Mouse (Mus musculus) C2C12 (cell line): ENCODE results near the gene Nanp. TPM values are rescaled to one million over a fixed set of nuclear protein-coding genes. Genes with fewer than 3 reads are reported as not detected.
A peak's percentile ranks its signal among the peaks of the same experiment; 100 is the strongest.

Experiments used
- H3K27me3 ChIP-seq: one replicate; pipeline ENCODE4 v1.6.1; 2011; ENCODE audit not compliant: control insufficient read depth, insufficient read depth, insufficient read length
- H3K36me3 ChIP-seq: one replicate; pipeline ENCODE4 v1.6.1; 2011; ENCODE audit not compliant: control insufficient read depth, insufficient read depth
- H3K4me3 ChIP-seq: one replicate; pipeline ENCODE4 v1.5.1; 2011; ENCODE audit warnings: mild to moderate bottlenecking, control low read depth; ENCODE audit not compliant: poor library complexity, insufficient read depth, severe bottlenecking
- H3K79me2 ChIP-seq: one replicate; pipeline ENCODE4 v1.6.1; 2011; ENCODE audit not compliant: control insufficient read depth, insufficient read depth
- H3K79me3 ChIP-seq: one replicate; pipeline ENCODE4 v1.6.1; 2011; ENCODE audit warnings: low read depth, control low read depth
- H3ac ChIP-seq: one replicate; pipeline ENCODE3; 2011; ENCODE audit warnings: low read depth; ENCODE audit not compliant: control insufficient read depth, insufficient read length
- CEBPB ChIP-seq: IDR thresholded peaks from one replicate; pipeline ENCODE4 v1.6.1; 2011; ENCODE audit warnings: low read depth, mild to moderate bottlenecking, control low read depth, moderate library complexity
- CTCF ChIP-seq: IDR thresholded peaks from one replicate; pipeline ENCODE4 v1.5.1; 2011; ENCODE audit not compliant: control insufficient read depth, insufficient read depth, insufficient read length
- FOSL1 ChIP-seq: IDR thresholded peaks from one replicate; pipeline ENCODE4 v1.8.0; 2011; ENCODE audit warnings: mild to moderate bottlenecking, low read length; ENCODE audit not compliant: poor library complexity, insufficient read depth, severe bottlenecking
- MAX ChIP-seq: IDR thresholded peaks from one replicate; pipeline ENCODE4 v1.6.1; 2011; ENCODE audit warnings: mild to moderate bottlenecking, control low read depth
- MYOD1 ChIP-seq: IDR thresholded peaks from one replicate; pipeline ENCODE4 v1.6.1; 2011; ENCODE audit warnings: low read depth; ENCODE audit not compliant: control insufficient read depth, insufficient read length
- MYOG ChIP-seq: IDR thresholded peaks from one replicate; pipeline ENCODE4 v1.6.1; 2011; ENCODE audit not compliant: control insufficient read depth, insufficient read length; ENCODE audit errors: extremely low read depth
- USF1 ChIP-seq: IDR thresholded peaks from one replicate; pipeline ENCODE4 v1.6.1; 2011; ENCODE audit warnings: low read depth, mild to moderate bottlenecking, control low read depth, moderate library complexity
- polyA plus RNA-seq: library from polyadenylated mRNA; unstranded; fragments of >200 nt; fragmentation: generic; extraction: Trizol; gene quantifications from one replicate; pipeline ENCODE4 v1.2.1, GENCODE M21; 2012; ENCODE audit warnings: missing spikeins

Nanp gene
- polyA plus RNA-seq, 1 experiment = 7.2 TPM

DNA sequence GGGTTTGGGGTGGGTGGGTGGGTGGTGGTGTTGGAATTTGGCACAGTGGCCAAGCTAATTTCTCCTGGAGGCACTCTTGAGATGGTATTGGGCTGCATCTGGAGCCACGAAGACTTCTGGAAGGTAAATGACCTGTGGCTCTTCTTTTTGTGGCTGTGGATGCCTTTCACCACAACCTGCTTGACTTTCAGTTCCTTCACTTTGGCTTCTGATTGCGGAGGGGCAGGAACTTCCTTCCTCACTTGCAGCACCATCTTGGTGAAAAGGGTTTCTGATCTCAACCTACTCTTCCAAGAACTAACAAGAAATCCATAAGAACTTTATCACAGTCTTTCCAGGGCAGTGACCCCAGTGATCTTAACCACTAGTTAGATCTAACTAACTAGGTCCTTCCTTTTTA lies 23.9 kb downstream of the Nanp start:
- H3ac ChIP-seq = no peak overlapping the region
- H3K79me2 ChIP-seq = no peaks in the 10 kb centered on the region
- H3K4me3 ChIP-seq = no peak overlapping the region
- TF ChIP-seq MYOD1 (no peak), CEBPB (no peak), FOSL1 (no peak), USF1 (no peak), CTCF (no peak), MAX (no peak), MYOG (no peak)
- no peaks in the 10 kb centered on the region for H3K36me3 ChIP-seq
- no peaks in the 10 kb centered on the region for H3K27me3 ChIP-seq
- H3K79me3 ChIP-seq = no peaks in the 10 kb centered on the region

DNA sequence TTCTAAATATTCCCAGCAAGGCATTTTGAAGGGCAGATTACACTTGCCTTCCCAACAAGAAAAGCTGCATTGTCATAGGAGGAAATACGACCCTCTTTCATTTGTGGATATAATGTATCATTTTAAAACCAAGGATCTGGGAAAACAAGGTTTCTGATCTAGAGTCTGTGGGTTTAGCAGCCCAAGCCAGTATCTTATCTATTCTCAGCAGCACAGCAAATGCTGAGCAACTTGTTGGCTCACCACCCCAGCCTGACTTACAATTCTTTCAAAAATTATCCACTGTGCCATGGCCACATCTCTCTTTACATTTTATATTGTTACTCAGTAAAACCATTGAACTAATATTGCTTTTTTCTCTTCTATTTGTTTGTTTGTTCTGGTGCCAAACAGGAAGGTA lies 27.9 kb downstream of the Nanp start:
- Histone ChIP-seq H3K79me3 (peaks cover 9% of the 10 kb centered on the region), H3K4me3 (no peak overlapping the region), H3ac (no peak overlapping the region), H3K79me2 (peaks cover 27% of the 10 kb centered on the region), H3K27me3 (no peaks in the 10 kb centered on the region), H3K36me3 (no peaks in the 10 kb centered on the region)
- TF ChIP-seq USF1 = no peak
- TF ChIP-seq MYOD1 = no peak
- TF ChIP-seq CTCF = no peak
- no peak for TF ChIP-seq MAX
- TF ChIP-seq FOSL1 = no peak
- TF ChIP-seq CEBPB = no peak
- TF ChIP-seq MYOG = no peak

DNA sequence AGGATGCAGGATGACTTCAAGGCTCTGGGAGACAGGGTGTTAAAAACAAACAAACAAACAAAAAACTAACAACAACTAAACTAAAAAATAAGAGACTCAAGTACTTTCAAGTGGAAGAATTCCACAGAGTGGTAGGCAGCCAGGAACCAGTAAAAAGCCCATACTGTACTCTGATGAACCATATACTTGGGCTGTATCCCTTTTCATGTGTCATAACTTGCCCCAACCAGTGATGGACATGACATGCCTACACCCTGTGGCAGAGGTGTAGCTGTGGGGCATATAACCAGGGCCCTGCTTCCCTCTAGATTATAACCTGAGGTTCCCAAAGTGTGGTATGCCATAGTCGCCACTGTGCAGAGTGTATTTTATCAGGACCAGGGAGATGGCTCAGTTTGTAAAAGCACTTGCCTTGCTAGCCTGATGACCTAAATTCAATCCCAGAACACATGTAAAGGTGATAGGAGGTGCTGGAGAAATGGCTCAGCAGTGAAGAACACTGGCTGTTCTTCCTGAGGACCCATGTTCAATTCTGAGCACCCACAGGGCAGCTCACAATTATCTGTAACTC lies 29.6 kb downstream of the Nanp start:
- no peak overlapping the region for H3K4me3 ChIP-seq
- no peak overlapping the region for H3ac ChIP-seq
- H3K36me3 ChIP-seq = no peaks in the 10 kb centered on the region
- no peaks in the 10 kb centered on the region for H3K27me3 ChIP-seq
- TF ChIP-seq USF1 (no peak), CTCF (no peak), MYOD1 (no peak), MAX (no peak)
- H3K79me3 ChIP-seq = peaks cover 20% of the 10 kb centered on the region
- peaks cover 44% of the 10 kb centered on the region for H3K79me2 ChIP-seq

DNA sequence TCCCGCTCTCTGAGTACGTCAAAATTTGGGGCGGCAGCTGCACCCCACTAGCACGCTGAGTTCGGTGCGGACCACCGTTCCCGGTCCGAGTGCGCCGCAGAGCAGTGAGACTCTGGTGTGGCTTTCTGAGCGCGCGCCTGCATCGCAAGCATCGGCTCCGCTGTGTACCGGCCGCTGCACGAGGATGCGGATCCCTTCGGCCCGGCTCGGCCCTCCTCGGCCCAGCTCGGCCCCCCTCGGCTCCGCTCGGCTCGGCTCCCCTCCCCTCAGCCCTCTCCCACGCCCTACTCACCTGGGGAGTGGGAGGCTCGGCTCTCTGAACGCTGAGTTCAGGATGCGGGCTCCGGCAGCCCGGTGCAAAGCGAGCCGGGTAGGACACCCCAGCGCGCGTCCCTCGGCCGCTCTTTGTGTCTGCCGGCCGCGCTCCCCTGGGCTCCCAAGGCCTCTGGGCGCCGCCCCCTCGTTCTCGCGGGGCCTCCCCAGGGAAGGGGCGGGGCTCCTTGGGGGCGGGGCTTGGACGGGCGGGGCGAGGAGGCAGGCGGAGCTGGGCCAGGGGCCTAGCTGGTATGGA lies 30.2 kb downstream of the Nanp start:
- H3K79me3 ChIP-seq = peaks cover 20% of the 10 kb centered on the region
- H3K36me3 ChIP-seq = no peaks in the 10 kb centered on the region
- TF ChIP-seq CEBPB = no peak
- no peak for TF ChIP-seq USF1
- no peak for TF ChIP-seq MYOG
- TF ChIP-seq CTCF = no peak
- TF ChIP-seq MAX = no peak
- no peak for TF ChIP-seq FOSL1
- no peak for TF ChIP-seq MYOD1
- H3K4me3 ChIP-seq = peak overlapping the region; percentile 67
- H3K27me3 ChIP-seq = no peaks in the 10 kb centered on the region
- H3K79me2 ChIP-seq = peaks cover 50% of the 10 kb centered on the region
- peak overlapping the region; percentile 92 for H3ac ChIP-seq

DNA sequence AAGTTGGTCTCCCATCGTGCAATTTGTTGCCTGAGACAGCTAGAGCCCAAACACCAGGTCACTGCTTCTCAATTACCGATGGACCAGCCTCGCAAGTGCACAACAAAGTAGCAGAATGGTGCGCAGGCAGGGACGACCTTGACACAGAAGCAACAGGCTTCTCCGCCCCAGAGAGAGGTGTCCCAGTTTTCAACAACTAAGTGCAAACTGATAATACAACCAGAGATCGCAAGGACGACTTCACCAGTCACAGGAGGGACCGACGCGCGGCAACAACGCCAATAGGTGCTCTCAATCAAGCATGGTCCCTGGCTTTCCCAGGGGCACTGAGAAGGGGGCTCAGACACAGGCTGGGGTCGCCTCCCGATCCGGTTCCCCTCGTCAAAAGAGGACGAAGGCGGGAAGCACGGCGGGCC lies 30.7 kb downstream of the Nanp start:
- Histone ChIP-seq H3ac (peak overlapping the region; percentile 92), H3K4me3 (peak overlapping the region; percentile 67), H3K36me3 (no peaks in the 10 kb centered on the region), H3K27me3 (no peaks in the 10 kb centered on the region), H3K79me3 (peaks cover 22% of the 10 kb centered on the region), H3K79me2 (peaks cover 54% of the 10 kb centered on the region)
- TF ChIP-seq MYOG = no peak
- TF ChIP-seq USF1 = no peak
- no peak for TF ChIP-seq CTCF
- TF ChIP-seq MAX = no peak
- no peak for TF ChIP-seq CEBPB
- TF ChIP-seq MYOD1 = no peak
- TF ChIP-seq FOSL1 = no peak

DNA sequence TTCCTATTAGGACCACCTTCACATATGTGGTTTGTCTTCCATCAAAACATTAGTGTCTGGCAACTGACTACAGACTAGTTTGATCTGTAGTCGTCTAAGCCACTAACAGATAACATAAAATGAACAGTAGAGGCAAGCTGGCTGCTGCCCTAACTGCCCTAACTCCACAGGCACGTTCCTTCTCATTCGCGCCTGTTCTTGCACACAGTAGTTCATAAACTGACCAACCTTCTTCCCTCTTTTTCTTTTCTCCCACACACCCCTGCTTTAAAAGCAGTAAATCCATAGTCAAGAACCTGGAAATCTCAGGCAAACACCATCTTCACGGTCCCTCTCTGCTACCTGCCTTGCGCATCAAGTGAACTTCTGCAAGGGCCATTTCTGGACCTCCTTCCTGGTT lies 31.2 kb downstream of the Nanp start:
- TF ChIP-seq USF1 (no peak), CEBPB (no peak)
- Histone ChIP-seq H3K79me3 (peaks cover 24% of the 10 kb centered on the region), H3K36me3 (no peaks in the 10 kb centered on the region), H3K4me3 (no peak overlapping the region), H3K27me3 (no peaks in the 10 kb centered on the region), H3K79me2 (peaks cover 59% of the 10 kb centered on the region), H3ac (no peak overlapping the region)
